Mouse (Mus musculus) midbrain, embryonic 10.5 days (tissue): Measurements from ENCODE around the gene Zfand4. TPM values are rescaled to one million over a fixed set of nuclear protein-coding genes. Genes with fewer than 3 reads are reported as not detected.
A peak's percentile ranks its signal among the peaks of the same experiment; 100 is the strongest.
"Not testable (repeated sequence)": the region's sequence is repeated elsewhere in the genome, so short reads cannot be mapped to it uniquely, and the experiment has no call there.

Experiments used
- DNase-seq: peaks from one replicate; pipeline ENCODE4 v3.0.0-alpha.2; 2017; ENCODE audit warnings: low spot score
- H3K27ac ChIP-seq: fragments of 300-500 bp; sonication (generic); replicated peaks from 2 replicates; pipeline ENCODE4 v1.5.1; 2016; ENCODE audit warnings: mild to moderate bottlenecking
- H3K27me3 ChIP-seq: fragments of 300-500 bp; sonication (generic); 2 replicates; pipeline ENCODE4 v1.6.1; 2016; ENCODE audit warnings: low read depth, mild to moderate bottlenecking; ENCODE audit not compliant: poor library complexity, severe bottlenecking
- H3K36me3 ChIP-seq: fragments of 300-500 bp; sonication (generic); 2 replicates; pipeline ENCODE4 v1.6.1; 2016; ENCODE audit warnings: mild to moderate bottlenecking, moderate library complexity
- H3K4me1 ChIP-seq: fragments of 300-500 bp; sonication (generic); 2 replicates; pipeline ENCODE4 v1.6.1; 2016
- H3K4me3 ChIP-seq: fragments of 300-500 bp; sonication (generic); 2 replicates; pipeline ENCODE4 v1.5.1; 2016; ENCODE audit warnings: mild to moderate bottlenecking, moderate library complexity
- H3K9me3 ChIP-seq: fragments of 300-500 bp; sonication (generic); replicated peaks from 2 replicates; pipeline ENCODE4 v1.6.1; 2016; ENCODE audit warnings: mild to moderate bottlenecking
- WGBS: fragments of 180-500 bp; shearing (Covaris S2); methylation state at CpG from one replicate; pipeline ENCODE4 v1.1.7; 2016; 5-methylcytosine and 5-hydroxymethylcytosine counted together
- polyA plus RNA-seq: library from polyadenylated mRNA; unstranded; fragments of >200 nt; fragmentation: Nextera tagmentation; extraction: Ambion mirVana; gene quantifications from 2 replicates; pipeline ENCODE4 v1.2.1, GENCODE M21; 2016

Zfand4 gene
- polyA plus RNA-seq, 1 experiment from 2014 or later, result 9.2 TPM

GRCm38 (mm10) chr6:116337466-116337834, 73.4 kb downstream of the Zfand4 start:
- WGBS, result 3% methylated on average over 7 of the region's 7 CpGs
- Histone ChIP-seq H3K27me3 (no peaks in the 10 kb centered on the region; the same call in 1 of the 2 replicates), H3K27ac (peak overlapping the region; percentile 91)

DNA sequence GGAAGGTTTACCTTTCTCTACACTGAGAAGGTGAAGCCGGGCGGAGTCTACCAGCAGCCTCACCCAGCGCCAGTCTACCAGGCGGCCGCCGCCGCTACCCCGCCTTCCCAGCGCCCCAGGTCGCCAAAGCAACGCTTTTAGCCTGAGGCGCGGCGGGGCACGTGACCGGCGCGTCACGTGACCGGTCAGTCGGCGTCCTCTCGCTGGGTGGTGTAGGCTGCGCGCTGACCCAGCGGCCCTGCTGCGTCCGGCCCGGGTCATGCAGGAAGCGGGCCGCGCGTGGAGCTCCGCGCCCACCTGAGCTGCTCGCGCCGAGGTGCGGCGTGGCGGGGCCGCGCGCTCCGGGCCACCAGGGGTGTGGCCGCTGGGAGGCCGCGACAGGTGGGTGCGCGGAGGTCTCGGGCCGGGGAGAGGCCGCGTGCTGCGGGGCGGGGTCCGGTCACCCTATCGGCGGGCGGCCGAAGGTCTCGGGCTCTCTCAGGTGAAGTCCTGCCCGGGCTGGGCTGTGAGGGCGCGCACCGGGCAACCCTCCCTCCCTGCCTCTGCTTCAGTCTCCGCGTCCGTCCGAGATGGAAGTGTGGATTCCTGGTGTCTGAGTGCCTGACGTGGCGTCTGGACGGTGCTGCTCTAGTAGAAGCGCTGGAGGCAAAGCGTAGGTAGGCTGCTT, 73.9 kb downstream of the Zfand4 start, which contains the start of gene March8:
Gene March8, plus strand, starts transcription at position 190 of the 667 bp plus-strand sequence.
- peak within 1 kb of the TSS; percentile 91 for H3K27ac ChIP-seq
- under 1% methylated on average over 75 of the region's 75 CpGs for WGBS
- H3K36me3 ChIP-seq, result peaks cover 11% of the 10 kb centered on the region; the same call in 1 of the 2 replicates
- peak; percentile 93 for DNase-seq
- H3K4me1 ChIP-seq, result peaks cover 21% of the 10 kb centered on the region
- no peaks in the 10 kb centered on the region for H3K9me3 ChIP-seq
- no peaks in the 10 kb centered on the region; the same call in 1 of the 2 replicates for H3K27me3 ChIP-seq
- peak within 1 kb of the TSS; percentile 85 for H3K4me3 ChIP-seq

More at GRCm38 (mm10) chr6:116337466-116337834, 73.4 kb downstream of the Zfand4 start:
- Histone ChIP-seq H3K4me3 (peak overlapping the region; percentile 85), H3K9me3 (no peaks in the 10 kb centered on the region), H3K36me3 (peaks cover 11% of the 10 kb centered on the region; the same call in 1 of the 2 replicates), H3K4me1 (peaks cover 21% of the 10 kb centered on the region)
- DNase-seq, result no peak

GRCm38 (mm10) chr6:116338520-116338919, 74.5 kb downstream of the Zfand4 start:
- H3K27ac ChIP-seq, result peak overlapping the region; percentile 91
- no peaks in the 10 kb centered on the region; the same call in 1 of the 2 replicates for H3K27me3 ChIP-seq
- peaks cover 21% of the 10 kb centered on the region for H3K4me1 ChIP-seq
- H3K4me3 ChIP-seq, result peak overlapping the region; percentile 85
- no peaks in the 10 kb centered on the region for H3K9me3 ChIP-seq
- DNase-seq, result no peak
- peaks cover 11% of the 10 kb centered on the region; the same call in 1 of the 2 replicates for H3K36me3 ChIP-seq
- WGBS, result 13% methylated on average over 8 of the region's 8 CpGs

DNA sequence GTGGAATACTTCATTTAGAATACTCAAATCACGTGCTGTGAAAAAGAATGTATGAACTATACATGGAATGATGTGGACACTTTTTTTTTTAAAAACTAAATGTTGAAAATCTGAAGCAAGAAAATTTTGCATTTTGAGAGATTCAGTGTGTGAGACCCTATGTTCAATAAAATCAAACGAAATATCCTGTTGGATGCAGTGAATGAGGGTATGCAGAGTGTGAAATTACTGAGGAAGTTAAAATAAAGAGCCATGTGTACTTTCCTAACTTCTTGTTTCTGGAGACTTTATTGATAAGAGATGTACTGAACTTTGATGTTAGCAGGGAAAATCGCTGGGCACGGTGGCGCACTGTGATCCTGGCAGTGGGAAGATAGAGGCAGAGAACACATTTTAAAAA, 75.1 kb downstream of the Zfand4 start:
- Histone ChIP-seq H3K27me3 (no peaks in the 10 kb centered on the region; the same call in 1 of the 2 replicates), H3K4me1 (peaks cover 21% of the 10 kb centered on the region), H3K27ac (no peak overlapping the region), H3K36me3 (peaks cover 11% of the 10 kb centered on the region; the same call in 1 of the 2 replicates), H3K4me3 (peak overlapping the region; percentile 85), H3K9me3 (no peaks in the 10 kb centered on the region)
- no peak for DNase-seq
- 85% methylated on average over 5 of the region's 5 CpGs for whole genome bisulfite sequencing

- H3K4me1 ChIP-seq, result peaks cover 21% of the 10 kb centered on the region
- H3K9me3 ChIP-seq, result no peaks in the 10 kb centered on the region
- H3K27ac ChIP-seq, result no peak overlapping the region
- 91% methylated on average over 1 of the region's 1 CpGs for WGBS
- H3K36me3 ChIP-seq, result peaks cover 11% of the 10 kb centered on the region; the same call in 1 of the 2 replicates
- H3K4me3 ChIP-seq, result no peak overlapping the region
- no peak for DNase-seq
- no peaks in the 10 kb centered on the region; the same call in 1 of the 2 replicates for H3K27me3 ChIP-seq
These were observed 76.5 kb downstream of the Zfand4 start for GRCm38 (mm10) chr6:116340521-116340920.

DNA sequence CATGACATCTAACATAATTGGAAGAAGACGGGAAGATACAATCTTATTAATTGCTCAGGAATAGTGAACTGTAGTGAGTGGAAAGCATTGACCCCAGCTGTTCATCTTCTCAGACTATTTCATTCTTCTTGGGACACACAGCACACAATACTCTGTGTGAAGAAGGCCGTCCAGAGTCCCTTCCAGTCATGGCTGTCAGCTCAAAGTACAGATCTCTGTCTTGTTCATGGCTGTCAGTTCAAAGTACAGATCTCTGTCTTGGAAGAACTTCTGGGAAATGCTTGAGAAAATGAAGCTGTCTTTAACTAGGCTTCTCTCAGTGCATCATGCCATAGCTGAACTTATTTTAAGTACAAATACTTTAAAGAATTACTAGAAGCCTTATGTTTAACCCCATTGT, 83.9 kb downstream of the Zfand4 start:
- H3K9me3 ChIP-seq, result no peaks in the 10 kb centered on the region
- 89% methylated on average over 2 of the region's 2 CpGs for WGBS
- no peak for DNase-seq
- no peak overlapping the region for H3K27ac ChIP-seq
- H3K4me1 ChIP-seq, result no peaks in the 10 kb centered on the region
- H3K4me3 ChIP-seq, result no peak overlapping the region
- no peaks in the 10 kb centered on the region for H3K36me3 ChIP-seq
- no peaks in the 10 kb centered on the region for H3K27me3 ChIP-seq

DNA sequence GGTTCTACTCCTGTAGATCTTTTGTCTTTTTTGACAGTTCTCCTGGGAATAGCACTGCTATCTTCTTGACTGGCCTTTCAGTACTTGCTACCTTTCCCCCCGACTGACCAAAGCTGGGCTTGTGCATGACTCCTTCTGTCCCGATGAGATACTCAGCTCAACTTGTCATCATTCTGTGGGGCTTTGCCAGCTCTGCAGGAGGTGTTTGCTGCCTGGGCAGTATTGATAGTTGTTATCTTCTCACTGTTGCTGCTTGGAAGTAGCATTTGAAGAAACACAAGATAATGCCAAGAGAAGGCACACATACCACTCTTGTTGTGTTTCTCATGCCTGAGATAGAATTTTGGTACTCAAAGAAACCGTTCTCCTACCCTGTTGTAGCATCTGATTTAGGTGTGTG, 86.0 kb downstream of the Zfand4 start:
- Histone ChIP-seq H3K9me3 (no peaks in the 10 kb centered on the region), H3K27me3 (no peaks in the 10 kb centered on the region), H3K4me3 (no peak overlapping the region), H3K4me1 (no peaks in the 10 kb centered on the region), H3K27ac (no peak overlapping the region), H3K36me3 (no peaks in the 10 kb centered on the region)
- DNase-seq, result no peak
- 82% methylated on average over 3 of the region's 3 CpGs for WGBS

DNA sequence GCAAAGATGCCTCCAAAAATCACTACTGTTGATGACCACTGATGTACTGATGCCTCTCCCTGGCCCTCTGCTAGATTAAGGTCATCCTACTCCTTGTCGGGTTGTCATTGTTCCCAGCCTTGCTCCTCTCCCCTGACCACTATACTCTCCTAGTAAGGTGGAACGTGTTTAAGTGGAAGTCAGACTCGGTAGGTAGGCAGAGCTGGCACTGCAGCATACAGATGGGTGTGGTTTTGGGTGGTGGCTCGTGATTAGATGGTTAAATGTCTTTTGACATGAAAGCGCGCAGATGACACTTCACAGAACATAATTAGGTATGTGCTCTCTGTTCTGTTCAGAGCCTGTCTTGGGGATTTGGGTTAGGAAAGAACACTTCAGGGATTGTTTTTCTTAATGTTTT, 86.6 kb downstream of the Zfand4 start:
- Histone ChIP-seq H3K36me3 (no peaks in the 10 kb centered on the region), H3K9me3 (no peaks in the 10 kb centered on the region), H3K4me3 (no peak overlapping the region), H3K27me3 (no peaks in the 10 kb centered on the region), H3K4me1 (no peaks in the 10 kb centered on the region), H3K27ac (no peak overlapping the region)
- WGBS, result 86% methylated on average over 6 of the region's 6 CpGs
- no peak for DNase-seq

- H3K36me3 ChIP-seq, result no peaks in the 10 kb centered on the region
- 86% methylated on average over 4 of the region's 4 CpGs for WGBS
These were observed 87.5 kb downstream of the Zfand4 start for GRCm38 (mm10) chr6:116351534-116351933.

GRCm38 (mm10) chr6:116353428-116353827, 89.4 kb downstream of the Zfand4 start:
- WGBS, result 98% methylated on average over 1 of the region's 1 CpGs
- DNase-seq, result no peak
- Histone ChIP-seq H3K4me1 (no peaks in the 10 kb centered on the region), H3K27me3 (no peaks in the 10 kb centered on the region), H3K4me3 (no peak overlapping the region), H3K27ac (no peak overlapping the region), H3K36me3 (no peaks in the 10 kb centered on the region), H3K9me3 (no peaks in the 10 kb centered on the region)

More at GRCm38 (mm10) chr6:116351534-116351933, 87.5 kb downstream of the Zfand4 start:
- Histone ChIP-seq H3K9me3 (no peaks in the 10 kb centered on the region), H3K27me3 (no peaks in the 10 kb centered on the region), H3K4me1 (no peaks in the 10 kb centered on the region), H3K27ac (no peak overlapping the region), H3K4me3 (no peak overlapping the region)
- DNase-seq, result no peak

DNA sequence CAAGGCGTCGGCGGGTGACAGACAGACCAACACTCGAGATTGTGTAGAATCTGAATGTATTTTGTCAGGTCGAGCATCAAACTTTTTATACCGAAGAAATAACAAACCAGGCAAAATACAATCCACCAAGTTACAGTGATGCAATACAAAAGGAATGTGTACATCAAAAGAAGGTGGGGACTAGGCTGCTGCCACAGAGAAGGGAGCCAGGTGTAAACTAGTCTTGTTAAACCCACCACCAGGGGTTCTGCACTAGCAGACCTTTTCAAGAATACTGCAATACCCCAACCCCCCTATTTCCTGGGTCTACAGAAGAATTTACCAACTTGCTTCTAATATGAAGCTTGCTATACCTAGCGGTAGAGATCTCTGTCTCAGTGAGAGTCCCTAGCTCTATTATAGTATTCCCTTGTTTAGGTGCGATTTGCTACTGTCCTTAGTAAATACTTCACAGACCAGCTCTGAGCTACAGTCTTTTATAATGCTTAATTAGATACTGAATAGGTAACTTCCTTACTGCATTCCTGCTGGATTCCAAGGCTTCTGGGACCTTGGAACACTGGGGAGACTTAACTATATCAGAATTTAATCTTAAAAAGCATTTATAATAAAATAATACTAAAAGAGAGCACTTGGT, 92.4 kb downstream of the Zfand4 start:
- H3K4me3 ChIP-seq, H3K4me1 ChIP-seq, H3K27me3 ChIP-seq, H3K27ac ChIP-seq, H3K9me3 ChIP-seq, H3K36me3 ChIP-seq, DNase-seq: not testable (repeated sequence)
- 78% methylated on average over 8 of the region's 8 CpGs for WGBS

DNA sequence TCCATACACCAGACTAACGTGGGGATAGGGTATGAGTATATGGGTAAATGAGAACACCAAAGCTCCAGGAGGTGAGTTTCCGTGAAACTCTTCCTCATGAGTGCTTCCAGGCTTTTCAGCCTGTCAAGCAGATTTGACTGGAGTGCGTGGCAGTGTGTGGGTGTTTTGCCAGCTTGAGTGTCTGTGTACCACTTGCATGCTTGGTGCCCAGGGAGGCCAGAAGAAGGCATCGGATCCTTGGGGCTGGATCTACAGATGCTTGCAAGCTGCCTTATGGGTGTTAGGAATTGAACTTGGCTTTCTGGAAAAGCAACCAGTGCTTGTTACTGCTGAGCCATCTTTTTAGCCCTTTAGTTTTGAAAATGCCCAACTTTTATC, 92.9 kb downstream of the Zfand4 start:
- 82% methylated on average over 4 of the region's 4 CpGs for WGBS
- no peak for DNase-seq
- H3K9me3 ChIP-seq, result no peaks in the 10 kb centered on the region
- H3K36me3 ChIP-seq, result no peaks in the 10 kb centered on the region
- H3K27ac ChIP-seq, result no peak overlapping the region
- H3K27me3 ChIP-seq, result no peaks in the 10 kb centered on the region
- no peaks in the 10 kb centered on the region for H3K4me1 ChIP-seq
- H3K4me3 ChIP-seq, result no peak overlapping the region

- no peak overlapping the region for H3K27ac ChIP-seq
These were observed 94.0 kb downstream of the Zfand4 start for GRCm38 (mm10) chr6:116358056-116358455.

More at GRCm38 (mm10) chr6:116358056-116358455, 94.0 kb downstream of the Zfand4 start:
- no peak for DNase-seq
- Histone ChIP-seq H3K9me3 (no peaks in the 10 kb centered on the region), H3K4me3 (no peak overlapping the region), H3K4me1 (no peaks in the 10 kb centered on the region), H3K36me3 (no peaks in the 10 kb centered on the region), H3K27me3 (no peaks in the 10 kb centered on the region)
- 81% methylated on average over 8 of the region's 8 CpGs for WGBS
